Mouse (Mus musculus): ENCODE results near the gene Krt87. TPM values are rescaled to one million over a fixed set of nuclear protein-coding genes. Genes with fewer than 3 reads are reported as not detected.

The Krt87 gene
- not detected for total RNA-seq (2023)

DNA sequence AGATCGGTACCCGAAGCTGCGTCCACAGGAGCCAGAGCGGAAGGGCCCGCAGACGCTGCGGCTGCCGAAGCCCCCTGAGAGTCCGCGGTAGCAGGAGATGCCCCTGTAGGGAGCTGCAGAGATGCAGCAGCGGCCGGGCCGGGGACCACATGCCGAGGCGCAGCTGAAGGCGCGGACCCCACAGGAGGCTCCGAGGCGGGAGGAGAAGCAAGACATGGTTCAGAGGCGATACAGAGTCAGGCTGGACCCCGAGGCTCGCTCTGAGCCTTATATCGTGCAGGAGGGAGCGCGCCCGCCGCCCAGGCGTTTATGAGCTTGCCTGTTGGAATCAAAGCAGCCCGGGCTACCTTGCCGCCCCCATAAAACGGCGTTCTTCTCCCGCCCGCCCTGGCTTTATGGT, at the start of gene Krt87:
Gene Krt87, minus strand, starts transcription at position 250 of the 400 bp plus-strand sequence.

GRCm38 (mm10) chr15:101472952-101473528, 34.4 kb upstream of the Krt87 start, which contains the start of gene Krt86:
Gene Krt86, plus strand, starts transcription at chr15:101473478.

GRCm38 (mm10) chr15:101463651-101464050, 25.0 kb upstream of the Krt87 start, which contains the start of gene Krt81:
Gene Krt81, minus strand, starts transcription at chr15:101463751.

GRCm38 (mm10) chr15:101447444-101447843, 8.8 kb upstream of the Krt87 start, which contains the start of gene Krt88:
Gene Krt88, plus strand, starts transcription at chr15:101447744.

DNA sequence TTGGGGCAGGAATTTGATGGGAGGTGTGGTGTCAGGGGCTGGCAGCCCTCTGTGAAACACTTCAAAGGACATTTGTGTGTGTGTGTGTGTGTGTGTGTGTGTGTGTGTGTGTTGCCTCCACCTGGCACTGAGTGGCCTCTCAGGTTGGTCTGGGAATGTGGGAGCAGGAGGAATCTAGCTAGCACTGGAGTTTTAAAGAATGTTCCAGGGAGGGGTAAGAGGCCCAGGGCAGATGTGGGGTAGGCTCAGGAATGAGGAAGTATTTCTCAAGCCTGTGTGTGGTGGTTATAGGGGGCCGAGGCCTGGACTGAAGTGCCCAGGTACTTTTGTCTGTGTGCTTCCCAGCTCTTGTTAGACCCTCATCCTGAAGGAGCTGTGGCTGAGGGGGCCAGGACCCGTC, 27.8 kb downstream of the Krt87 start, which contains the start of gene Krt7:
Gene Krt7, plus strand, starts transcription at position 269 of the 400 bp plus-strand sequence.

Other genes starting within 250 kb of the Krt87 start
- gene Grasp, start 214.6 kb downstream of the Krt87 start, total RNA-seq (2023) = 1 to 10 TPM; 1.3 to 2.9 TPM
- 100 to 1,000 TPM; 104 to 130 TPM for gene Nr4a1, start 184.5 kb downstream of the Krt87 start, total RNA-seq (2023)
- 10 to 100 TPM; 54.9 to 57.1 TPM for gene Atg101, start 154.5 kb downstream of the Krt87 start, total RNA-seq (2023)
- under 1 TPM; 0.24 to 0.31 TPM for gene 6030408B16Rik, start 145.6 kb downstream of the Krt87 start, total RNA-seq (2023)
- gene Krt80, start 68.6 kb downstream of the Krt87 start, total RNA-seq (2023) = 10 to 100 TPM; 24.2 to 32.4 TPM
- 1 to 10 TPM; 3.9 to 4.6 TPM for gene Krt7, start 27.8 kb downstream of the Krt87 start, total RNA-seq (2023)
- not detected for gene Krt88, start 8.9 kb upstream of the Krt87 start, total RNA-seq (2023)
- gene Krt81, start 24.9 kb upstream of the Krt87 start, total RNA-seq (2023) = 1 to 10 TPM; 1.5 to 2.8 TPM
- 1 to 10 TPM; 6.0 to 6.8 TPM for gene Krt86, start 34.7 kb upstream of the Krt87 start, total RNA-seq (2023)
- gene Krt83, start 52.7 kb upstream of the Krt87 start, total RNA-seq (2023) = 10 to 100 TPM; 27.0 to 28.1 TPM
- gene Gm49425, start 78.5 kb upstream of the Krt87 start, total RNA-seq (2023) = not detected
- not detected for gene Krt84, start 94.0 kb upstream of the Krt87 start, total RNA-seq (2023)
- gene Krt82, start 111.9 kb upstream of the Krt87 start, total RNA-seq (2023) = not detected
- gene Krt90, start 124.1 kb upstream of the Krt87 start, total RNA-seq (2023) = not detected
- under 1 TPM; 0.73 to 0.76 TPM for gene Krt75, start 135.1 kb upstream of the Krt87 start, total RNA-seq (2023)
- gene Gm5414, start 189.4 kb upstream of the Krt87 start, total RNA-seq (2023) = not detected
- not detected for gene Gm5478, start 208.6 kb upstream of the Krt87 start, total RNA-seq (2023)
- gene Krt6b, start 241.5 kb upstream of the Krt87 start, total RNA-seq (2023) = not detected

Data from neutrophil, adult 59 days (primary cell).